Mouse (Mus musculus) kidney, adult 8-10 months (tissue): ENCODE results near the gene Cyth3.

Experiments
- DNase-seq, 2 experiments: peaks; one replicate each; pipeline ENCODE4 v3.0.0; 2022

Cyth3 gene

GRCm38 (mm10) chr5:143621893-143622622 is at the start of gene Cyth3:
Cyth3 (plus strand) TSS chr5:143622447.
- peak; percentile 93 to 98 for DNase-seq

GRCm38 (mm10) chr5:143573067-143573466 is 49.2 kb upstream of the Cyth3 start:
- no peak for DNase-seq

- peak in 1 of 2 experiments; percentile 19 for DNase-seq
These were observed 47.7 kb upstream of the Cyth3 start for GRCm38 (mm10) chr5:143574261-143575178.

GRCm38 (mm10) chr5:143579537-143580203 is 42.6 kb upstream of the Cyth3 start:
- no peak for DNase-seq

GRCm38 (mm10) chr5:143580982-143581381 is 41.3 kb upstream of the Cyth3 start:
- no peak for DNase-seq

- no peak for DNase-seq
These were observed 40.4 kb upstream of the Cyth3 start for GRCm38 (mm10) chr5:143581874-143582273.

- no peak for DNase-seq
These were observed 39.2 kb upstream of the Cyth3 start for GRCm38 (mm10) chr5:143583081-143583480.

GRCm38 (mm10) chr5:143584982-143585381 is 37.3 kb upstream of the Cyth3 start:
- no peak for DNase-seq

GRCm38 (mm10) chr5:143586386-143586785 is 35.9 kb upstream of the Cyth3 start:
- DNase-seq: no peak

GRCm38 (mm10) chr5:143589108-143589507 is 33.1 kb upstream of the Cyth3 start:
- no peak for DNase-seq

- DNase-seq: no peak
These were observed 29.3 kb upstream of the Cyth3 start for GRCm38 (mm10) chr5:143592926-143593325.

- no peak for DNase-seq
These were observed 28.6 kb upstream of the Cyth3 start for GRCm38 (mm10) chr5:143593563-143594146.

- DNase-seq: no peak
These were observed 27.8 kb upstream of the Cyth3 start for GRCm38 (mm10) chr5:143594291-143595065.

- no peak for DNase-seq
These were observed 20.2 kb upstream of the Cyth3 start for GRCm38 (mm10) chr5:143602051-143602450.

- DNase-seq: no peak
These were observed 18.0 kb upstream of the Cyth3 start for GRCm38 (mm10) chr5:143604157-143604774.

GRCm38 (mm10) chr5:143606756-143607155 is 15.5 kb upstream of the Cyth3 start:
- DNase-seq: no peak

GRCm38 (mm10) chr5:143608175-143608574 is 14.1 kb upstream of the Cyth3 start:
- no peak for DNase-seq

- DNase-seq: no peak
These were observed 10.3 kb upstream of the Cyth3 start for GRCm38 (mm10) chr5:143611954-143612353.

- no peak for DNase-seq
These were observed 9.0 kb upstream of the Cyth3 start for GRCm38 (mm10) chr5:143613265-143613664.

GRCm38 (mm10) chr5:143614519-143614918 is 7.7 kb upstream of the Cyth3 start:
- DNase-seq: no peak

- DNase-seq: no peak
These were observed 6.9 kb upstream of the Cyth3 start for GRCm38 (mm10) chr5:143615353-143615752.

- DNase-seq: no peak
These were observed 6.1 kb upstream of the Cyth3 start for GRCm38 (mm10) chr5:143616116-143616515.
